Mouse (Mus musculus): ENCODE data around the gene Gm4064.
"Not testable (repeated sequence)": the region's sequence is repeated elsewhere in the genome, so short reads cannot be mapped to it uniquely, and the experiment has no call there.

The Gm4064 gene

DNA sequence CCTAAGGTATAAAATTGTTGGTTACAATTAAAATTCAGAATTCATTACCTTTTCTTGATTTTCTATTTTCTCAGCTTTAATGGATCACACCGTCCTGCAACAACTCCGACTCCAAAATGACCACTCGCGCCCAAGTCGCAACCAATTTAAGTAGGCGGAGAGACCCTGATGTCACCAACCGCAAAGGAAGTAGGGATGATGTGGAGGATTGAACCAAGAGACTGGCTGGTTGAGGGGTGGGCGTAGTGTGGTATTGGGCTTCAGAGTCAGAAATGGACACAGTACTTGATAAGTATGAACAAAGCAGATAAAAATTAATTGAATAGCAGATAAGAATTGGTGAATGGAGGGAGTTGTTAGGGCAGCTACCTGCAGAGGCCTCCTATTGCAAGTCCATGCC is at the start of gene Gm4064:
Gm4064 (minus strand) TSS at position 101 of the 400 bp plus-strand sequence.
- DNase-seq (ENCODE audit: low read depth, low spot score): not testable (repeated sequence)

- not testable (repeated sequence) for DNase-seq (ENCODE audit: low read depth, low spot score)
These were observed 34.4 kb upstream of the Gm4064 start, which contains the start of the genes Rbmy and Gm10256 for GRCm38 (mm10) chrY:2830380-2830779. Gene Rbmy, plus strand, starts transcription at chrY:2830680. Gene Gm10256, plus strand, starts transcription at chrY:2830699.

Measured in CD4-positive, CD25-positive, alpha-beta regulatory T cell, adult 2 months (primary cell).